Mouse (Mus musculus) myocyte (in vitro differentiated cells): ENCODE measurements at regions not wholly inside any gene's neighbourhood (a gene's known extent, or its start where the extent isn't known, plus 50 kb on each side); places are given as distances from the start of the nearest gene placed in this dataset.

Experiments used
- CEBPB ChIP-seq: IDR thresholded peaks from 2 replicates; pipeline ENCODE4 v1.6.1; 2011; ENCODE audit warnings: mild to moderate bottlenecking, moderate library complexity; ENCODE audit not compliant: poor library complexity, insufficient read depth, severe bottlenecking
- E2F4 ChIP-seq: IDR thresholded peaks from one replicate; pipeline ENCODE4 v1.6.1; 2011; ENCODE audit warnings: mild to moderate bottlenecking, control low read depth, moderate library complexity; ENCODE audit not compliant: insufficient read depth
- MAX ChIP-seq: IDR thresholded peaks from one replicate; pipeline ENCODE4 v1.6.1; 2011; ENCODE audit warnings: low read depth, mild to moderate bottlenecking, control low read depth
- MYOG ChIP-seq, 3 experiments: IDR thresholded peaks; one replicate each; pipeline ENCODE4 v1.6.1; 2011; ENCODE audit warnings: control low read depth in 2 of 3, low read depth in 2 of 3, mild to moderate bottlenecking in 2 of 3; ENCODE audit not compliant: insufficient read length in 2 of 3, control insufficient read depth in 1 of 3, insufficient read depth in 1 of 3
- POLR2A ChIP-seq: IDR thresholded peaks from one replicate; pipeline ENCODE4 v1.6.1; 2011; ENCODE audit warnings: low read depth, mild to moderate bottlenecking, control low read depth, moderate library complexity; ENCODE audit not compliant: insufficient read length
- POLR2AphosphoS2 ChIP-seq: IDR thresholded peaks from one replicate; pipeline ENCODE4 v1.6.1; 2011; ENCODE audit warnings: low read depth, control low read depth; ENCODE audit not compliant: insufficient read length
- SRF ChIP-seq: IDR thresholded peaks from one replicate; pipeline ENCODE4 v1.6.1; 2011; ENCODE audit warnings: low read depth; ENCODE audit not compliant: control insufficient read depth, insufficient read length
- TCF12 ChIP-seq: IDR thresholded peaks from one replicate; pipeline ENCODE4 v1.6.1; 2011; ENCODE audit warnings: mild to moderate bottlenecking, control low read depth; ENCODE audit not compliant: poor library complexity, insufficient read depth, severe bottlenecking
- TCF3 ChIP-seq: IDR thresholded peaks from one replicate; pipeline ENCODE4 v1.6.1; 2011; ENCODE audit warnings: low read depth, control low read depth; ENCODE audit not compliant: insufficient read length
- USF1 ChIP-seq: IDR thresholded peaks from one replicate; pipeline ENCODE4 v1.6.1; 2011; ENCODE audit warnings: low read depth, mild to moderate bottlenecking, control low read depth, moderate library complexity

DNA sequence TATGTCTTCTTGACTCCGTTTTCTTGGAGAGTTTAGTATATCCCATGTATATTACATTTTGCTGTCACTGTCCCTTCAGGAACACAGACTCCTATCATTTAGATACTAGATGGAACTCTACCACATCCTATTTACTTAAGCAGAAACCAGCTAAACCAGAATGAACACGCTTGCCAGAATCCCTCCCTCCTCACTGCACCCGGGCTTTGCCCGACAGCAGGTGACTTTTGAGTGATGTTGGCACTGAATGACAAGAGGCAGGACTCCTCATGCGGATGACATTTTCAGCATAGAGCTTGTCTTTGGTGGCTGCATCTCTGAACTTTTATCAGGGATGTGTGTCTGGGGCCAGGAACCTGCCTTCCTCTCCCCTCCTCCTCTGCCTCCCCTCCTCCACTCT lies 307.4 kb downstream of the Zfp706 start:
- TF ChIP-seq POLR2AphosphoS2 (no peak), MAX (no peak), SRF (no peak), POLR2A (no peak), TCF12 (no peak), USF1 (no peak), E2F4 (no peak), MYOG (IDR thresholded peaks at IDR 0.05; ENCODE audit: control insufficient read depth in 1 of 3, insufficient read depth in 1 of 3, insufficient read length in 2 of 3, low read depth in 2 of 3) (no peak), CEBPB (no peak), TCF3 (no peak)
